Mouse (Mus musculus) bone marrow, adult 2 months (tissue): ENCODE measurements at regions not wholly inside any gene's neighbourhood (a gene's known extent, or its start where the extent isn't known, plus 50 kb on each side); places are given as distances from the start of the nearest gene placed in this dataset.

Source experiments
- CTCF ChIP-seq: fragments of 200-500 bp; IDR thresholded peaks from 2 replicates; pipeline ENCODE4 v1.5.1; 2011; ENCODE audit warnings: low read length, control low read depth; ENCODE audit not compliant: control insufficient read depth, insufficient read depth
- POLR2A ChIP-seq: fragments of 200-500 bp; IDR thresholded peaks from 2 replicates; pipeline ENCODE4 v1.6.1; 2011; ENCODE audit warnings: low read depth, mild to moderate bottlenecking, control low read depth, low read length, borderline replicate concordance; ENCODE audit not compliant: control insufficient read depth

GRCm38 (mm10) chr2:30708001-30708683 lies 95.3 kb downstream of the 1700001O22Rik start:
- TF ChIP-seq POLR2A: no peak
- TF ChIP-seq CTCF: no peak
